Mouse (Mus musculus): ENCODE results near the gene Acox3. TPM values are rescaled to one million over a fixed set of nuclear protein-coding genes. Genes with fewer than 3 reads are reported as not detected.

Acox3 gene
- total and polyA plus RNA-seq, 3 experiments: 21.8 to 28.3 (median 22.5) TPM

DNA sequence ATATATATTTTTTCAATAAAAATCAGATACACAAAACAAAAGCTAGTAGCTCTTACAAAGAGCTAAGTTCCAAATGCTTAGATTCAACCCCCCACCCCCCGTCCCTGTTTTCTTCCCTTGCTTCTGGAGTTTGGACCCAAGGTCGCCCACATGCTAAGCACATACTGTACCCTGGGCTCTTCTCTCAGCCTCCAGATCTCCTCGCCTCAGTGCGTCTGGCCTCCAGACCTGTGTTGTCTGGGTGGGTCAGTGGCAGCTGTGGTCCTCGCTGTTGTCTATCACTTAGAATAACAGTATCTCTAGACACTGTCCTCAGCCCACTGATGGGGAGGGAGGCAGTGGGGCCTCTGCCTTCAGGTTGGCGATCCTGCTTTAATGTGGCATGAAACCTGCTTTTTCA lies 10.4 kb downstream of the Acox3 start:
- DNase-seq: no peak
- Histone ChIP-seq H3K27me3 (ENCODE audit: control insufficient read depth, insufficient read depth, low read length) (no peaks in the 10 kb centered on the region), H3K4me3 (no peak overlapping the region), H3K36me3 (ENCODE audit: control insufficient read depth, insufficient read depth, low read length) (no peaks in the 10 kb centered on the region), H3K79me2 (replicated peaks; ENCODE audit: control insufficient read depth, insufficient read depth, low read length) (no peaks in the 10 kb centered on the region), H3K4me1 (ENCODE audit: control insufficient read depth, insufficient read depth, low read length) (no peaks in the 10 kb centered on the region), H3K9ac (ENCODE audit: low read depth, low read length) (no peak overlapping the region), H3K27ac (no peak overlapping the region)
- 88% methylated on average over 6 of the region's 6 CpGs for WGBS
- TF ChIP-seq POLR2A (IDR thresholded peaks at IDR 0.05; ENCODE audit: insufficient read depth, low read depth, low read length) (no peak), CTCF (IDR thresholded peaks at IDR 0.05) (no peak), EP300 (IDR thresholded peaks at IDR 0.05; ENCODE audit: insufficient read depth, low read depth, low read length) (no peak)
- intact Hi-C loops (cut with DNase I): loop anchor here (10.0 kb wide), 1 partner anchor 382 kb away; no protein-coding TSS in a partner anchor

DNA sequence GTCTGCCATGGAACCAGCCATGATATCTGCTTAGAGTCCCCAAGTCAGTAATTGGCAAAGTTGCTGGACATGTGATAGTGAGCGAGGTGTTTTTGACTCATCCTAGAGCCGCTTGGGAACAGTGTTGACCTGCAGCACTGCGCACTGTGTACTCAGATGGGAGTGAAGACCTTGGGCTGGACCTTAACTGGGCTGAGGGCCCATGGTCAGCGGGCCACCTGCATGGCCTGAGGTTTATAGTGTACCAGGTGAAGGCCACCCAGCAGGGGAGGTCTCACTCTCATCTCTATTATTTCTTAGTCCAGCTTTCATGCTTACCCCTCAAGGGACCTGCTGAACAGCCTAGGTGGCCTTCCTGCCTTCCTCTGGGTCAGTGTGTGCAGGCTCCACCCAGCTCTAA lies 11.9 kb downstream of the Acox3 start:
- H3K4me3 ChIP-seq: no peak overlapping the region
- H3K27ac ChIP-seq: no peak overlapping the region
- H3K79me2 ChIP-seq (replicated peaks; ENCODE audit: control insufficient read depth, insufficient read depth, low read length): no peaks in the 10 kb centered on the region
- 93% methylated on average over 4 of the region's 4 CpGs for WGBS
- H3K4me1 ChIP-seq (ENCODE audit: control insufficient read depth, insufficient read depth, low read length): no peaks in the 10 kb centered on the region; the same call in 1 of the 2 replicates
- TF ChIP-seq CTCF (IDR thresholded peaks at IDR 0.05) (no peak), EP300 (IDR thresholded peaks at IDR 0.05; ENCODE audit: insufficient read depth, low read depth, low read length) (no peak)
- H3K9ac ChIP-seq (ENCODE audit: low read depth, low read length): no peak overlapping the region
- no peaks in the 10 kb centered on the region for H3K36me3 ChIP-seq (ENCODE audit: control insufficient read depth, insufficient read depth, low read length)
- DNase-seq: no peak
- H3K27me3 ChIP-seq (ENCODE audit: control insufficient read depth, insufficient read depth, low read length): no peaks in the 10 kb centered on the region
- intact Hi-C loops (cut with DNase I): loop anchor here (1.0 to 10.0 kb wide), 5 partner anchors 87 to 380 kb away; no protein-coding TSS in a partner anchor

DNA sequence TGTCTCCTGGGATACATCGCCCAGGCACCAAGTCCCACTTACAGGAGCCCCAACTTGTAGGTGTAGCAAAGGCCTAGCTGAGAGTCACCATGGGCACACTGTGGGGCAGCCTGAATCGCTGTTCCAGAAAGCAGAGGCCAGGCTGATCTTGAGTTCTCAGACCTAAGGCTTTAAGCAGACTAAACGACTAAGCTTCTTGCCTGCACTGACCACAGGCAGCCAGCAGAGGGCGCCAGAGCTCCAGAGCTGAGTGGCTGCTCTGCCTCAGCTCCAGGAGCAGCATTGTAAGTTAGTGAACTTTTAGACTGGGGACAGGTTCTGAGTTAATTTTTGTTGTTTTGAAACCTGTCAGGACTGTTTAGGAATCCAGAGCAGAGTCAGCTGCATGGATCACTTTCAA lies 12.9 kb downstream of the Acox3 start:
- WGBS: 21% methylated on average over 4 of the region's 4 CpGs
- no peak overlapping the region for H3K27ac ChIP-seq
- no peaks in the 10 kb centered on the region for H3K36me3 ChIP-seq (ENCODE audit: control insufficient read depth, insufficient read depth, low read length)
- DNase-seq: peak; percentile 74 to 85
- TF ChIP-seq POLR2A (IDR thresholded peaks at IDR 0.05; ENCODE audit: insufficient read depth, low read depth, low read length) (no peak), EP300 (IDR thresholded peaks at IDR 0.05; ENCODE audit: insufficient read depth, low read depth, low read length) (peak; percentile 95)
- no peaks in the 10 kb centered on the region for H3K79me2 ChIP-seq (replicated peaks; ENCODE audit: control insufficient read depth, insufficient read depth, low read length)
- no peaks in the 10 kb centered on the region for H3K27me3 ChIP-seq (ENCODE audit: control insufficient read depth, insufficient read depth, low read length)
- no peak overlapping the region for H3K9ac ChIP-seq (ENCODE audit: low read depth, low read length)
- intact Hi-C loops (cut with DNase I): loop anchor here (1.0 to 10.0 kb wide), 6 partner anchors 86 to 379 kb away; no protein-coding TSS in a partner anchor
- no peaks in the 10 kb centered on the region; the same call in 1 of the 2 replicates for H3K4me1 ChIP-seq (ENCODE audit: control insufficient read depth, insufficient read depth, low read length)
- H3K4me3 ChIP-seq: no peak overlapping the region

DNA sequence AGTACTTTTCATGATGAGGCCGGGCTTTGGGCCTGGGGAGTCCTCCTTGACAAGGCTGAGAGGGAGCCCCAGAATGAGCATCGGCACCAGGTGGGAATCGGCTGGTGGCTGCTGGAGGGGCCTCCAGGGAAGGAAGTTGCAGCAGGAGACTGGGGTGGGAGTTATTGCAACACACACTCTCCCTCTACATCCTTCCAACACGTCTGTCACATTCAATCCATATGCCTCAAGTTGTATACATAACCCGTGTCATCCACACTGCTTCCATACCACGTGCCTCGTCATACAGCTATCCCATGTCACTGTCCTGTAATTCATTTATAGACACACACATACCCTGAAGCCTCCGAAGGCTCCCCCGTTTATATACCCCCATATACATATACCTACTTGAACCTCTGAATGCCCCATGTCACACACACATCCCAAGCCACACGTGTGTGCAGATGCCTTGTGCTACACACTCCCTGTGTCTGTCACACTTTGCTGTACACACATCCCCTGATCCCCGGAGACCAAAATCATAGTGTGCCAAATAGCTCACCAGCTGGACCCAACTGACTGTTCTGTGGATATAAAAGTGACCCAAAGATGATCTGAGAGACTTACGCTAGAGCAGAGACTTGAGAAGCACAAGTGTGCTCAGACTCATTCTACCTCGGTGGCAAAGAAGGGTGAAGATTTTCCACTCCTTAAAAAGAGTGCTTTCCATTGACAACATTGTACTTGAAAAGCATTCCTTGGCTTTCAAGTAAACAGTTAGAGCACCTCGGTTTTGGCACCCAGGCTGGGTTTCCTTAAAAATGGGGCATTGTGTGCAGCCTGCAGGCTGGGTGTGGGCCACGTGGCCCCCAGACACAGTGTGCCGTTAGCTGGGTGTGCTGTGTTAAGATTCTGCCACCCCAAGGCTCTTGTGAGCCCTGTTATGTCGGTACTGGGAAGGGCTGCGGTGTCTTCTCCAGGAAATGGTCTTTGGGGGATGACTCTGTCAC lies 13.6 kb downstream of the Acox3 start:
- no peak for TF ChIP-seq CTCF (IDR thresholded peaks at IDR 0.05)
- no peak for TF ChIP-seq EP300 (IDR thresholded peaks at IDR 0.05; ENCODE audit: insufficient read depth, low read depth, low read length)
- TF ChIP-seq POLR2A (IDR thresholded peaks at IDR 0.05; ENCODE audit: insufficient read depth, low read depth, low read length): no peak
- no peak overlapping the region for H3K9ac ChIP-seq (ENCODE audit: low read depth, low read length)
- H3K36me3 ChIP-seq (ENCODE audit: control insufficient read depth, insufficient read depth, low read length): no peaks in the 10 kb centered on the region
- no peaks in the 10 kb centered on the region for H3K79me2 ChIP-seq (replicated peaks; ENCODE audit: control insufficient read depth, insufficient read depth, low read length)
- intact Hi-C loops (cut with DNase I): loop anchor here (1.0 to 10.0 kb wide), 3 partner anchors 101 to 378 kb away; no protein-coding TSS in a partner anchor
- DNase-seq: no peak
- H3K27me3 ChIP-seq (ENCODE audit: control insufficient read depth, insufficient read depth, low read length): no peaks in the 10 kb centered on the region
- WGBS: 81% methylated on average over 18 of the region's 18 CpGs
- H3K27ac ChIP-seq: no peak overlapping the region
- H3K4me1 ChIP-seq (ENCODE audit: control insufficient read depth, insufficient read depth, low read length): no peaks in the 10 kb centered on the region; the same call in 1 of the 2 replicates
- no peak overlapping the region for H3K4me3 ChIP-seq

DNA sequence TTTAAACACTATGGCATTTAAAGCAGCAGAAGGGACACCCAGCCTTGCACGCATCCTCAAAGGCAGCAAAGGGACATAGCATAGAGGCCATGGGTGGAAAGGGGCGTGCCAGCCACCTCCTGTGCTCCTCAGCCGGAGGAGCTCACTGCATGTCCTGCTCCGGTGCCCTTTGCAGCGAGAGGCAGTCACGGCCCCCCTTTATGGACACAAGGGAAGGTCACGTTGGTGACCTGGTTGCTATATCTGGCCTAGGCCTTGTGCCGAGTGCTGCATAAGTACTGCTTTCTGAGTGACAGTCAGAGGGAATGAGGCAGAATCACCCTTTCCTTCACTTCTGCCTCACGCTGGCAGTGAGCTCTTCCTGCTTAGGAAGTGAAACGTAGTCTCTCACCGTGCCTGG lies 17.4 kb downstream of the Acox3 start:
- WGBS: 61% methylated on average over 11 of the region's 11 CpGs
- no peaks in the 10 kb centered on the region for H3K36me3 ChIP-seq (ENCODE audit: control insufficient read depth, insufficient read depth, low read length)
- H3K4me3 ChIP-seq: no peak overlapping the region
- DNase-seq: peak; percentile 45 to 53
- H3K4me1 ChIP-seq (ENCODE audit: control insufficient read depth, insufficient read depth, low read length): no peaks in the 10 kb centered on the region; the same call in 1 of the 2 replicates
- 0 out of 2 replicates have a peak, but pooled peaks have one; percentile 55 for TF ChIP-seq EP300 (IDR thresholded peaks at IDR 0.05; ENCODE audit: insufficient read depth, low read depth, low read length)
- no peak for TF ChIP-seq POLR2A (IDR thresholded peaks at IDR 0.05; ENCODE audit: insufficient read depth, low read depth, low read length)
- TF ChIP-seq CTCF (IDR thresholded peaks at IDR 0.05): no peak
- no peak overlapping the region for H3K9ac ChIP-seq (ENCODE audit: low read depth, low read length)
- intact Hi-C loops (cut with DNase I): no loop called here
- H3K27me3 ChIP-seq (ENCODE audit: control insufficient read depth, insufficient read depth, low read length): no peaks in the 10 kb centered on the region
- H3K79me2 ChIP-seq (replicated peaks; ENCODE audit: control insufficient read depth, insufficient read depth, low read length): no peaks in the 10 kb centered on the region
- no peak overlapping the region; the same call in 1 of the 2 replicates for H3K27ac ChIP-seq

DNA sequence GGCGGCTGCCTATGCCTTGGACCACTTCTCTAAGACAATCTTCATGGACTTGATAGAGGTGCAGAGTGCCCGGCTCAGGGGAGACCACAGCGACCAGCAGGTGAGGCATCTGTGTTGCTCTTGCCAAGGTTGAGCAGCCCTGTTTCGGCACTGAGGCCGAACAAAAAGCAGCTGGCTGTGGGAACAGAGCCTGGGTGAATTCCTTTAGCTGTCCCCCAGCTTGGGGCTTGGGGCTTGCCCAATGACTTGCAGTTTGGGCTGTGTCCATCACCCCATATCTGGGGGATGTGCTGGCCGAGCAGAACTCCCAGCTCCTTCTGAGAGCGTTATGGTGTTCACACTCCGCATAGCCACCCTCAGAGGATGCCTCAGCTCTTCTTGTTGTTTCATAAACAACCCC lies 18.7 kb downstream of the Acox3 start:
- no peaks in the 10 kb centered on the region for H3K36me3 ChIP-seq (ENCODE audit: control insufficient read depth, insufficient read depth, low read length)
- 89% methylated on average over 8 of the region's 8 CpGs for WGBS
- no peaks in the 10 kb centered on the region; the same call in 1 of the 2 replicates for H3K4me1 ChIP-seq (ENCODE audit: control insufficient read depth, insufficient read depth, low read length)
- no peak overlapping the region for H3K9ac ChIP-seq (ENCODE audit: low read depth, low read length)
- TF ChIP-seq EP300 (IDR thresholded peaks at IDR 0.05; ENCODE audit: insufficient read depth, low read depth, low read length) (no peak), CTCF (IDR thresholded peaks at IDR 0.05) (no peak), POLR2A (IDR thresholded peaks at IDR 0.05; ENCODE audit: insufficient read depth, low read depth, low read length) (no peak)
- DNase-seq: peak; percentile 50 to 52
- no peaks in the 10 kb centered on the region for H3K79me2 ChIP-seq (replicated peaks; ENCODE audit: control insufficient read depth, insufficient read depth, low read length)
- intact Hi-C loops (cut with DNase I): no loop called here
- no peak overlapping the region for H3K27ac ChIP-seq
- no peak overlapping the region for H3K4me3 ChIP-seq
- H3K27me3 ChIP-seq (ENCODE audit: control insufficient read depth, insufficient read depth, low read length): no peaks in the 10 kb centered on the region

Measured in heart, adult 2 months (tissue).